Mouse (Mus musculus): Measurements from ENCODE around the gene Smc4. TPM values are rescaled to one million over a fixed set of nuclear protein-coding genes. Genes with fewer than 3 reads are reported as not detected.

The Smc4 gene
- polyA plus RNA-seq, 1 experiment: 6.4 TPM

DNA sequence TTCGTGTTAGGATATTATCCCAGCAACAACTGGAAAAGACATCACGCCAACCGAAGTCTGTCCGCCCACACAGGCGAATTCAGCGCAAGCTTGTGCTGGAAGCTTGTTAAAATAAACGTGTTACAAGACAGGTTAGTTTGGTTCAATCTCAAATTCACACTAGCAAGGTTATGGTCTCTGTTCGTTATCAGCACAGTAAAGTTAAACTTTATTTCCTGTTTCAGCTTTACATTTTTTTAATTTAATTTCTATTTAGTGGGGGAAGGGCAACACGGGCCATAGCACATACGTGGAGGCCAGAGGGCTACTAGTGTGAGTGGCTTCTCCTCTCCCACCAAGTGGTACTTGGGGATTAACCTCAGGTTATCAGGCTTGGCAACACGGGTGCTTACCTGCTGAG, 47.4 kb downstream of the Smc4 start:
- TF ChIP-seq CTCF (IDR thresholded peaks at IDR 0.05; ENCODE audit: extremely low read depth, insufficient read length, insufficient replicate concordance, low read depth, low read length): no peak
- TF ChIP-seq POLR2A (IDR thresholded peaks at IDR 0.05; ENCODE audit: low read depth, low read length): no peak
- no peaks in the 10 kb centered on the region for H3K27me3 ChIP-seq (ENCODE audit: control insufficient read depth, insufficient read depth, low read length)

DNA sequence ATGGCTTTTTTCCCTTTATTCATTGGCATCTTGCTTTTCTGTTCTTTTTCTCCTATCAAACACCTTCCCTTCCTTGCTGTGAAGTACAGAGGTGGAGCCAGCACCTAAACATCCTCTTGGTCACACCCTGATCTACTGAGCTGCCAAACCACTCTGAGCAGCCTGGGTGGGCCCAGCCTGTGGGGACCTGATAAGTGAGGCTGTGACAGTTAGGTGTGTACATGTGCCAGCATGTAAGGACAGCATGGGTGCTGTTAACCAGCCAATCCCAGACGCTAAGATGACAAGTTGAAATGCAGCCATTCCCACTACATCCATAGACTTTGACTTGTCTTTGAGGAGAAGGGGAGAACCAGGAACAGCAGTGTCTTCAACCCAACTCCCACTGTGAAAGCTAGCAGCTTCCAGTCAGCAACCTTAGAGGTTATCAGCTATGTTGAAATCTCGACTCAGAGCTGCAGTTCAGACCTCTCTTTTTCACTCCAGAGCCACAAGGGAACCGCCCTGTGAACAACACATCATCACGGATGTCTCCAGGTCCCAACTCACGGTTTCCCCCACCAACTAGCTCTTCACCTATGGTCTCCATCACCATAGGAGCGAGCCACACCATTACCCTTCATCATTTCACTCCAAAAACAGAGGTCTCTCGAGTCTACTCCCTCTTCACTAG, 50.4 kb downstream of the Smc4 start:
- TF ChIP-seq POLR2A (IDR thresholded peaks at IDR 0.05; ENCODE audit: low read depth, low read length) (no peak), CTCF (IDR thresholded peaks at IDR 0.05; ENCODE audit: extremely low read depth, insufficient read length, insufficient replicate concordance, low read depth, low read length) (no peak)
- Histone ChIP-seq H3K4me3 (ENCODE audit: low read depth, low read length) (no peak overlapping the region), H3K4me1 (ENCODE audit: control insufficient read depth, insufficient read depth, insufficient read length, low read length) (no peaks in the 10 kb centered on the region), H3K27me3 (ENCODE audit: control insufficient read depth, insufficient read depth, low read length) (no peaks in the 10 kb centered on the region), H3K27ac (ENCODE audit: insufficient read depth, low read depth, low read length) (no peak overlapping the region), H3K36me3 (ENCODE audit: control insufficient read depth, insufficient read depth, low read length) (no peaks in the 10 kb centered on the region)
- 71% methylated on average over 7 of the region's 7 CpGs for WGBS

More for the DNA sequence above, 47.4 kb downstream of the Smc4 start:
- Histone ChIP-seq H3K4me3 (ENCODE audit: low read depth, low read length) (no peak overlapping the region), H3K27ac (ENCODE audit: insufficient read depth, low read depth, low read length) (no peak overlapping the region), H3K4me1 (ENCODE audit: control insufficient read depth, insufficient read depth, insufficient read length, low read length) (no peaks in the 10 kb centered on the region), H3K36me3 (ENCODE audit: control insufficient read depth, insufficient read depth, low read length) (no peaks in the 10 kb centered on the region)
- WGBS: 83% methylated on average over 11 of the region's 11 CpGs

GRCm38 (mm10) chr3:69055871-69056270, 51.3 kb downstream of the Smc4 start:
- Histone ChIP-seq H3K27me3 (ENCODE audit: control insufficient read depth, insufficient read depth, low read length) (no peaks in the 10 kb centered on the region), H3K27ac (ENCODE audit: insufficient read depth, low read depth, low read length) (no peak overlapping the region), H3K4me3 (ENCODE audit: low read depth, low read length) (no peak overlapping the region), H3K4me1 (ENCODE audit: control insufficient read depth, insufficient read depth, insufficient read length, low read length) (no peaks in the 10 kb centered on the region), H3K36me3 (ENCODE audit: control insufficient read depth, insufficient read depth, low read length) (no peaks in the 10 kb centered on the region)
- 88% methylated on average over 3 of the region's 3 CpGs for WGBS
- TF ChIP-seq POLR2A (IDR thresholded peaks at IDR 0.05; ENCODE audit: low read depth, low read length) (no peak), CTCF (IDR thresholded peaks at IDR 0.05; ENCODE audit: extremely low read depth, insufficient read length, insufficient replicate concordance, low read depth, low read length) (no peak)

DNA sequence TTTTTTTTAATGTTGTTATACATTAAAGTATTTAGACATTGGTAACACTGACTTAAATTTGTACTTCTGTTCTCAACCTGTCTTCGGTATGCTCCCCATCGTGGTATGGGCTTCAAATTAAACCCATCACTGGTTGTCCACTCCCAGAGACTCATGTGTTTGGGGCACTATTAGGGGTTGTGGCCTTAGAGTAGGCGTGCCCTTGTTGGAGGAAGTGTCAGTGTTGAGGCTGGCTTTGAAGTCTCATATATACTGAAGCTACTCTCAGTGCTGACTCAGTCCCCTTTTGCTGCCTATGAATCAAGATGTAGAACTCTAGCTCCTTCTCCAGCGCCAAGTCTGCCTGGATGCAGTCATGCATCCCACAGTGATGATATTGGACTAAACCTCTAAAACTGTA, 56.1 kb downstream of the Smc4 start:
- whole genome bisulfite sequencing: 95% methylated on average over 4 of the region's 4 CpGs
- Histone ChIP-seq H3K27ac (ENCODE audit: insufficient read depth, low read depth, low read length) (no peak overlapping the region), H3K27me3 (ENCODE audit: control insufficient read depth, insufficient read depth, low read length) (no peaks in the 10 kb centered on the region), H3K36me3 (ENCODE audit: control insufficient read depth, insufficient read depth, low read length) (no peaks in the 10 kb centered on the region), H3K4me3 (ENCODE audit: low read depth, low read length) (no peak overlapping the region), H3K4me1 (ENCODE audit: control insufficient read depth, insufficient read depth, insufficient read length, low read length) (no peaks in the 10 kb centered on the region)
- TF ChIP-seq CTCF (IDR thresholded peaks at IDR 0.05; ENCODE audit: extremely low read depth, insufficient read length, insufficient replicate concordance, low read depth, low read length): no peak
- TF ChIP-seq POLR2A (IDR thresholded peaks at IDR 0.05; ENCODE audit: low read depth, low read length): no peak

GRCm38 (mm10) chr3:69062764-69063163, 58.2 kb downstream of the Smc4 start:
- H3K27me3 ChIP-seq (ENCODE audit: control insufficient read depth, insufficient read depth, low read length): no peaks in the 10 kb centered on the region
- no peak overlapping the region for H3K27ac ChIP-seq (ENCODE audit: insufficient read depth, low read depth, low read length)
- no peak overlapping the region for H3K4me3 ChIP-seq (ENCODE audit: low read depth, low read length)
- H3K36me3 ChIP-seq (ENCODE audit: control insufficient read depth, insufficient read depth, low read length): no peaks in the 10 kb centered on the region
- WGBS: 86% methylated on average over 1 of the region's 1 CpGs
- no peaks in the 10 kb centered on the region for H3K4me1 ChIP-seq (ENCODE audit: control insufficient read depth, insufficient read depth, insufficient read length, low read length)
- TF ChIP-seq POLR2A (IDR thresholded peaks at IDR 0.05; ENCODE audit: low read depth, low read length) (no peak), CTCF (IDR thresholded peaks at IDR 0.05; ENCODE audit: extremely low read depth, insufficient read length, insufficient replicate concordance, low read depth, low read length) (no peak)

DNA sequence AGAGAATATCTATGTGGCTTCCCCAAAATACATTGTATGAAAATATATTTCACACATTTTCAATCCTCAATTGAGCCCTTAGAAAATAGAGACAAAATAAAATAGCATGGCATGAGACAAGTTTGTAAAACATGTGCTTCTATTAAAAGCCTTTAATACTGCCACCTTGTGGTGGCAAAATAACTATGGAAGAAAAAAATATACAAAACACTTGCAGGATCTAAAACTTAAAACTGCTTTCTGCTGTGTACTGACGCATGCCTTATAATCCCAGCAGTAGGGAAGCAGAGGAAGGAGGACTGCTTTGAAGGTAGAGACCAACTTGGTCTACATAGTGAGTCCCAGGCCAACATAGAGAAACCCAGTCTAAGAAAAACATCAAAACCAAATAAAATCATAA, 59.5 kb downstream of the Smc4 start:
- 56% methylated on average over 1 of the region's 1 CpGs for WGBS
- TF ChIP-seq POLR2A (IDR thresholded peaks at IDR 0.05; ENCODE audit: low read depth, low read length) (no peak), CTCF (IDR thresholded peaks at IDR 0.05; ENCODE audit: extremely low read depth, insufficient read length, insufficient replicate concordance, low read depth, low read length) (no peak)
- Histone ChIP-seq H3K4me1 (ENCODE audit: control insufficient read depth, insufficient read depth, insufficient read length, low read length) (no peaks in the 10 kb centered on the region), H3K27ac (ENCODE audit: insufficient read depth, low read depth, low read length) (no peak overlapping the region), H3K36me3 (ENCODE audit: control insufficient read depth, insufficient read depth, low read length) (peaks cover 1% of the 10 kb centered on the region; the same call in 1 of the 2 replicates), H3K27me3 (ENCODE audit: control insufficient read depth, insufficient read depth, low read length) (no peaks in the 10 kb centered on the region), H3K4me3 (ENCODE audit: low read depth, low read length) (no peak overlapping the region)

Other genes with a start within 250 kb of the Smc4 start
- gene 1110032F04Rik, start 135.2 kb upstream of the Smc4 start, polyA plus RNA-seq (2012; rRNA removed): 0.39 and 1.7 TPM in 2 replicates
- gene Ift80, start 168 bp upstream of the Smc4 start, polyA plus RNA-seq (2012; rRNA removed): 0.20 and 0.22 TPM in 2 replicates
- gene Trim59, start 40.0 kb downstream of the Smc4 start, polyA plus RNA-seq (2012; rRNA removed): 1.0 and 1.7 TPM in 2 replicates
- 2.0 and 4.6 TPM in 2 replicates for gene Kpna4, start 122.4 kb downstream of the Smc4 start, polyA plus RNA-seq (2012; rRNA removed)
- gene Arl14, start 217.7 kb downstream of the Smc4 start, polyA plus RNA-seq (2012; rRNA removed): 3.1 and 4.5 TPM in 2 replicates

Measured in small intestine, adult 2 months (tissue).